Mouse (Mus musculus) CH12.LX (cell line): Measurements from ENCODE around the gene Sbf2.

Experiments
- CHD2 ChIP-seq: IDR thresholded peaks from 2 replicates; pipeline ENCODE4 v1.6.1; 2011; ENCODE audit warnings: low read length, improper control_type of control experiment
- CTCF ChIP-seq, 2 experiments: IDR thresholded peaks in 1 of 2; conservative IDR thresholded peaks in 1 of 2; 2 replicates each; pipeline ENCODE4 v1.5.1; 2011 to 2012; ENCODE audit warnings: low read depth in 2 of 2, low read length in 2 of 2, improper control_type of control experiment in 1 of 2, inconsistent platforms in 1 of 2, mild to moderate bottlenecking in 1 of 2, moderate library complexity in 1 of 2
- MEF2A ChIP-seq: IDR thresholded peaks from 2 replicates; pipeline ENCODE4 v1.6.1; 2014; ENCODE audit warnings: low read depth, mild to moderate bottlenecking, inconsistent platforms, low read length, improper control_type of control experiment, borderline replicate concordance
- POLR2A ChIP-seq: IDR thresholded peaks from 2 replicates; pipeline ENCODE4 v1.6.1; 2011; ENCODE audit warnings: low read depth, mild to moderate bottlenecking, improper control_type of control experiment, low read length
- POLR2AphosphoS2 ChIP-seq: IDR thresholded peaks from 2 replicates; pipeline ENCODE4 v1.6.1; 2011; ENCODE audit warnings: low read depth, low read length, improper control_type of control experiment
- UBTF ChIP-seq: IDR thresholded peaks from 2 replicates; pipeline ENCODE4 v1.6.1; 2012; ENCODE audit warnings: low read depth, mild to moderate bottlenecking, inconsistent platforms, low read length, improper control_type of control experiment, moderate library complexity
- USF1 ChIP-seq: IDR thresholded peaks from 2 replicates; pipeline ENCODE4 v1.6.1; 2014; ENCODE audit warnings: low read depth, mild to moderate bottlenecking, inconsistent platforms, low read length, improper control_type of control experiment

GRCm38 (mm10) chr7:110631136-110631888 lies 16.6 kb upstream of the Sbf2 start:
- TF ChIP-seq POLR2AphosphoS2 (no peak), USF1 (no peak), CTCF (conservative IDR thresholded peaks at IDR 0.05 in 1 of 2, IDR thresholded peaks at IDR 0.05 in 1 of 2; ENCODE audit: low read depth in 2 of 2, low read length in 2 of 2) (no peak), MEF2A (no peak), CHD2 (no peak), UBTF (no peak), POLR2A (no peak)
